Mouse (Mus musculus): ENCODE data around the gene Gm3250. TPM values are rescaled to one million over a fixed set of nuclear protein-coding genes. Genes with fewer than 3 reads are reported as not detected.
"Not testable (repeated sequence)": the region's sequence is repeated elsewhere in the genome, so short reads cannot be mapped to it uniquely, and the experiment has no call there.

The Gm3250 gene
- polyA plus RNA-seq, 1 experiment from 2014 or later, result not detected

DNA sequence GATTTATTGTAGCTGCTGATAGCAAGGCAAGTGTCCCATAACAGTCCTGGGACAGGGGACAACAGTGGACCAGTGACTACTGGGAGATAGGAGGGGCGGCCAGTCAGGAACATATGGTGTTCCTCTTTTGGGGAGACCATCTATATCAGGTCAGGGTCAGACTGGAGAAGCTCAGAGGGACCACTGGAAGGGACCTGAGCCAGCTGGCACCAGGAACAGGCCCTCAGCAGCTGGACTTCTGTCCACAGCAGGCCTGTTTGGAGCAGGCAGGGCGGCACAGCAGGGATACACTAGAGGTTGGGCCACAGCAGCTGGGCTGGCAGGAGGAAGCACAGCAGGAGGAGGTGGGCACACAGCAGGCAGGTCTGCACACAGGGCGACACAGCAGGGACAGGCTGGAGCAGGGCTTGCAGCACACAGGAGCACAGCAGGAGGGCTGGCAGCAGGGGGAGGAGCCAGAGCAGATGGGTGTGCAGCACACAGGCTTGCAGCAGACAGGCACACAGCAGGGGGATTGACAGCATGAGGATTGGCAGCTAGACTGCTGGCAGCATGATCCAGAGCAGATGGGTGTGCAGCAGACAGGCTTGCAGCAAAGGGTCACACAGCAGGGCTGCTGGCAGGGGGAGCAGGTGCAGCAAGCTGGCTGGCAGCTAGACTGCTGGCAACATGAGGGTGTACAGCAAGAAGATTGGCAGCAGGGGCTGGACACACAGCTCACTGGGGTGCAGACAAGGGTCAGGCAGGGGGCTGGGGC is 16.0 kb upstream of the Gm3250 start:
- not testable (repeated sequence) for H3K27me3 ChIP-seq (ENCODE audit: control insufficient read depth, insufficient read depth, low read length); H3K9ac ChIP-seq (ENCODE audit: low read depth, low read length); H3K9me3 ChIP-seq (ENCODE audit: control insufficient read depth, low read length); H3K36me3 ChIP-seq (ENCODE audit: control insufficient read depth, insufficient read depth, low read length); H3K4me3 ChIP-seq (ENCODE audit: low read depth, low read length); DNase-seq (ENCODE audit: low spot score); H3K4me2 ChIP-seq (replicated peaks; ENCODE audit: low read depth, low read length); H3K4me1 ChIP-seq (replicated peaks; ENCODE audit: control insufficient read depth, insufficient read depth, low read length)
- 39% methylated on average over 2 of the region's 3 CpGs for WGBS
- ATAC-seq (ENCODE audit: low FRiP score), result peak; percentile 17; the same call in 1 of the 2 replicates
- H3K27ac ChIP-seq (ENCODE audit: low read depth, low read length), result 0 out of 2 replicates have a peak overlapping the region, but pooled peaks have one; percentile 9

DNA sequence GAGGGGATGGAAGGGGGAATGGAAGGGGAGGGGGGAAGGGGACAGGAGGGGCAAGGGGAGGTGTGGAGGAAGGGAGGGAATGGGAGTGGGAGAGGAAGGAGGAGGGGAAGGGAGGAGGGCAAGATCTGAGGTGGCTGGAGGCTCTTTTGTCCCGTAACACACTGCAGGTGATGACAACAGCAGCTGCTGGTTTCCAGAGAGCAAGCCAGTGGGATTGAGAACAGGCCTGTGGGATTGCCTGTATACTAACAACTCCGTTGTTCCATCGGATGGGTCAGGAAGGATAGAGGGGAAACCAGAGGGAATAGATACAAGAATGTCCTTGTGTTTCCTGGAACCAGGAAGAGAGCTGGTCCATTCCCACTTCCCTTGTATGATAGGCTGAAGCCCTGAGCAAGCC is 15.3 kb upstream of the Gm3250 start:
- H3K27ac ChIP-seq (ENCODE audit: low read depth, low read length), result 0 out of 2 replicates have a peak overlapping the region, but pooled peaks have one; percentile 0
- H3K4me2 ChIP-seq (replicated peaks; ENCODE audit: low read depth, low read length), result no peak overlapping the region
- DNase-seq (ENCODE audit: low spot score) (no peak), ATAC-seq (ENCODE audit: low FRiP score) (no peak)
- H3K9ac ChIP-seq (ENCODE audit: low read depth, low read length), result no peak overlapping the region
- 14% methylated on average over 3 of the region's 3 CpGs for WGBS
- no peaks in the 10 kb centered on the region for H3K36me3 ChIP-seq (ENCODE audit: control insufficient read depth, insufficient read depth, low read length)
- no peaks in the 10 kb centered on the region for H3K27me3 ChIP-seq (ENCODE audit: control insufficient read depth, insufficient read depth, low read length)
- no peak overlapping the region for H3K4me3 ChIP-seq (ENCODE audit: low read depth, low read length)
- no peaks in the 10 kb centered on the region for H3K4me1 ChIP-seq (replicated peaks; ENCODE audit: control insufficient read depth, insufficient read depth, low read length)
- no peaks in the 10 kb centered on the region for H3K9me3 ChIP-seq (ENCODE audit: control insufficient read depth, low read length)

DNA sequence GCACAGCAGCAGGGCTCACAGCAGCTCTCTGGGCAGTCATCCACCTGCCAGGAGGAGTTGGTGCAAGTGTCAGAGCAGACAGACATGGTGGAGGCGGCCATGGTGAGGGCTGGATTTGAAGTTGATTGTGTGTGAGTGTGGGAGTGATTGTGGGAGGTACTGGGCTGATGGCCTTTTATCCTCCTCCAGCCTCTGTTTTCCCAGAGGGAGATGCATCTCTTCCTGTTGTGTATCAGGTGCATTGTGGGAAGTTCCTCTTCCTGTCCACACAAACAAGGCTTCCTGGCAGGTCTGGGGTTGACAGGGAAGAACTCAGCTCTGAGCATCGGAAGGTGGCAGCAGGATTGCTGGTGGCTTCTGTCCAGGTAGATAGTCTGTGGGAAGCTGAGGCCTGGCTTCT is 12.6 kb upstream of the Gm3250 start, which contains the start of gene Gm9639:
TSS of gene Gm9639 (minus strand) at position 101 of the 400 bp plus-strand sequence.
- Histone ChIP-seq H3K9ac (ENCODE audit: low read depth, low read length) (no peak within 1 kb of the TSS), H3K4me1 (replicated peaks; ENCODE audit: control insufficient read depth, insufficient read depth, low read length) (no peaks in the 10 kb centered on the region), H3K4me2 (replicated peaks; ENCODE audit: low read depth, low read length) (no peak within 1 kb of the TSS), H3K36me3 (ENCODE audit: control insufficient read depth, insufficient read depth, low read length) (no peaks in the 10 kb centered on the region), H3K4me3 (ENCODE audit: low read depth, low read length) (no peak within 1 kb of the TSS), H3K9me3 (ENCODE audit: control insufficient read depth, low read length) (no peaks in the 10 kb centered on the region), H3K27ac (ENCODE audit: low read depth, low read length) (no peak within 1 kb of the TSS), H3K27me3 (ENCODE audit: control insufficient read depth, insufficient read depth, low read length) (no peaks in the 10 kb centered on the region)
- DNase-seq (ENCODE audit: low spot score) (no peak), ATAC-seq (ENCODE audit: low FRiP score) (no peak)
- WGBS, result 59% methylated on average over 2 of the region's 2 CpGs

DNA sequence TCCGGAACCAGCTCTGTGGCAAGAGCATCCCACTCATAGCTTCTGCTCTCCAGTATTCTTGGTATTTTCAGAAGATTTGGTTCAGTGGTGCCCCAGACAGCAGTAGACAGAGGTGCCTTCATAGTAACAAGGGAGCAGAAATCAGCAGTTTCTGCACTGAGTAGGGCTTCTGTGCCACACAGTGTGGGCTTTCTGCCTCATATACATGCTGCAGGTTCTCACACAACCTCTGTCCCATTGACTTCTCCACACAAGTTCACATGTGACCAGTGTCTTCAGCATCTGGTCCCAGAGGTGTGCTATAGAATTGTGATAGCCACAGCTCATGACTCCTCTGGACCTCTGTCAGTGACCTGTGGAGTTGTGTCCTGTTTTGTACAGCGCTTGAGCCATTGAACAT is 6.3 kb upstream of the Gm3250 start:
- no peak overlapping the region for H3K27ac ChIP-seq (ENCODE audit: low read depth, low read length)
- no peak overlapping the region for H3K4me2 ChIP-seq (replicated peaks; ENCODE audit: low read depth, low read length)
- no peaks in the 10 kb centered on the region for H3K4me1 ChIP-seq (replicated peaks; ENCODE audit: control insufficient read depth, insufficient read depth, low read length)
- H3K27me3 ChIP-seq (ENCODE audit: control insufficient read depth, insufficient read depth, low read length), result no peaks in the 10 kb centered on the region
- DNase-seq (ENCODE audit: low spot score) (no peak), ATAC-seq (ENCODE audit: low FRiP score) (no peak)
- 89% methylated on average over 2 of the region's 2 CpGs for WGBS
- H3K4me3 ChIP-seq (ENCODE audit: low read depth, low read length), result no peak overlapping the region
- H3K9me3 ChIP-seq (ENCODE audit: control insufficient read depth, low read length), result no peaks in the 10 kb centered on the region
- H3K36me3 ChIP-seq (ENCODE audit: control insufficient read depth, insufficient read depth, low read length), result no peaks in the 10 kb centered on the region
- no peak overlapping the region for H3K9ac ChIP-seq (ENCODE audit: low read depth, low read length)

DNA sequence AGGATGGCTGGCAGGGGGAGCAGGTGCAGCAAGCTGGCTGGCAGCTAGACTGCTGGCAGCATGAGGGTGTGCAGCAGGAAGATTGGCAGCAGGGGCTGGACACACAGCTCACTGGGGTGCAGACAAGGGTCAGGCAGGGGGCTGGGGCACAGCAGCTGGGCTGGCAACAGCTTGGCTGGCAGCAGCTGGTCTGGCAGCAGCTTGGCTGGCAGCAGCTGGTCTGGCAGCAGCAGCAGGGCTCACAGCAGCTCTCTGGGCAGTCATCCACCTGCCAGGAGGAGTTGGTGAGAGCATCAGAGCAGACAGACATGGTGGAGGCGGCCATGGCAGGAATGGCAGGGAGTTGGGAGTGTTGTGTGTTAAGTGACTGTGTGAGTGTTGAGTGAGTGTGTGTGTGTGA is 5.5 kb upstream of the Gm3250 start, which contains the start of gene Gm7137:
TSS of gene Gm7137 (minus strand) at position 325 of the 400 bp plus-strand sequence.
- not testable (repeated sequence) for H3K9me3 ChIP-seq (ENCODE audit: control insufficient read depth, low read length); H3K27me3 ChIP-seq (ENCODE audit: control insufficient read depth, insufficient read depth, low read length); ATAC-seq (ENCODE audit: low FRiP score); H3K9ac ChIP-seq (ENCODE audit: low read depth, low read length); H3K4me2 ChIP-seq (replicated peaks; ENCODE audit: low read depth, low read length); H3K27ac ChIP-seq (ENCODE audit: low read depth, low read length); H3K4me1 ChIP-seq (replicated peaks; ENCODE audit: control insufficient read depth, insufficient read depth, low read length); H3K36me3 ChIP-seq (ENCODE audit: control insufficient read depth, insufficient read depth, low read length); H3K4me3 ChIP-seq (ENCODE audit: low read depth, low read length); DNase-seq (ENCODE audit: low spot score)
- no CpG with 5 or more reads among the region's 1 CpGs for WGBS

DNA sequence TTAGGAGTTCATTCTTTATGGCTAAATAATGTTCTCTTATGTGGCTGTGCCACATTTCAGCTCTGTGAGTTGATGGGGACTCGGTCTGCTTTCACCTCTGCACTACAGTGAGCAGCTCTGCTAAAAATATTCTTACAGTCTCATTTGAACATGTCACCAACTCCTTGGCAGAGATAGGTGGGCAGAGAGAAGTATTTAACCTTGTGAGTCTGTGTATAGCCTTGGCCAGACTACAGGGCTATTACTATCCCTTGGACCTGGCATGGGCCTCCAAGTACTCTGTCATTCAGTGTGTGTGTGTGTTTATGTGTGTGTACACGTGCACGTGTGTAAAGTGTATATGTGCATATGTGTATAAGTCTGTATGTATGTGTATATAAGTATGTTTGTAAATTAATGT is 1.1 kb upstream of the Gm3250 start:
- H3K4me2 ChIP-seq (replicated peaks; ENCODE audit: low read depth, low read length); H3K4me3 ChIP-seq (ENCODE audit: low read depth, low read length); ATAC-seq (ENCODE audit: low FRiP score); H3K9ac ChIP-seq (ENCODE audit: low read depth, low read length); H3K9me3 ChIP-seq (ENCODE audit: control insufficient read depth, low read length); H3K36me3 ChIP-seq (ENCODE audit: control insufficient read depth, insufficient read depth, low read length); H3K4me1 ChIP-seq (replicated peaks; ENCODE audit: control insufficient read depth, insufficient read depth, low read length); H3K27me3 ChIP-seq (ENCODE audit: control insufficient read depth, insufficient read depth, low read length); H3K27ac ChIP-seq (ENCODE audit: low read depth, low read length); DNase-seq (ENCODE audit: low spot score): not testable (repeated sequence)
- 82% methylated on average over 1 of the region's 3 CpGs for WGBS

DNA sequence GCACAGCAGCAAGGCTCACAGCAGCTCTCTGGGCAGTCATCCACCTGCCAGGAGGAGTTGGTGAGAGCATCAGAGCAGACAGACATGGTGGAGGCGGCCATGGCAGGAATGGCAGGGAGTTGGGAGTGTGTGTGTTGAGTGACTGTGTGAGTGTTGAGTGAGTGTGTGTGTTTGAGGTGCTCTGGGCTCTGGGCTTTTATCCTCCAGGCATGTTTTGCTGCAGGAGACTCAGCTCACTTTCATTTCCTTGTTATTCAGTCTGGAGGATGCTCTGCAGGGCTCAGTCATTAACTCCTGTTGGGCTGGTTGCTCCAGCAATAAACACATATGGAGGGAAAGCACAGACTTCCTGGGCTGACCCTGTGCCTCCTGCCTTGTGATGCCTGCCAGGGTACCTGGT is 5.5 kb downstream of the Gm3250 start, which contains the start of gene Gm7138:
TSS of gene Gm7138 (minus strand) at position 101 of the 400 bp plus-strand sequence.
- 50% methylated on average over 1 of the region's 1 CpGs for WGBS
- not testable (repeated sequence) for H3K27ac ChIP-seq (ENCODE audit: low read depth, low read length); H3K4me3 ChIP-seq (ENCODE audit: low read depth, low read length); H3K36me3 ChIP-seq (ENCODE audit: control insufficient read depth, insufficient read depth, low read length); ATAC-seq (ENCODE audit: low FRiP score); H3K4me1 ChIP-seq (replicated peaks; ENCODE audit: control insufficient read depth, insufficient read depth, low read length); H3K27me3 ChIP-seq (ENCODE audit: control insufficient read depth, insufficient read depth, low read length); DNase-seq (ENCODE audit: low spot score); H3K9me3 ChIP-seq (ENCODE audit: control insufficient read depth, low read length); H3K9ac ChIP-seq (ENCODE audit: low read depth, low read length); H3K4me2 ChIP-seq (replicated peaks; ENCODE audit: low read depth, low read length)

DNA sequence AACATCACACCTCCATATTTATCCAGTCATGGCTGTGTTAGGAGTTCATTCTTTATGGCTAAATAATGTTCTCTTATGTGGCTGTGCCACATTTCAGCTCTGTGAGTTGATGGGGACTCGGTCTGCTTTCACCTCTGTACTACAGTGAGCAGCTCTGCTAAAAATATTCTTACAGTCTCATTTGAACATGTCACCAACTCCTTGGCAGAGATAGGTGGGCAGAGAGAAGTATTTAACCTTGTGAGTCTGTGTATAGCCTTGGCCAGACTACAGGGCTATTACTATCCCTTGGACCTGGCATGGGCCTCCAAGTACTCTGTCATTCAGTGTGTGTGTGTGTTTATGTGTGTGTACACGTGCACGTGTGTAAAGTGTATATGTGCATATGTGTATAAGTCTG is 10.2 kb downstream of the Gm3250 start:
- H3K27ac ChIP-seq (ENCODE audit: low read depth, low read length); H3K4me2 ChIP-seq (replicated peaks; ENCODE audit: low read depth, low read length); DNase-seq (ENCODE audit: low spot score); H3K36me3 ChIP-seq (ENCODE audit: control insufficient read depth, insufficient read depth, low read length); H3K27me3 ChIP-seq (ENCODE audit: control insufficient read depth, insufficient read depth, low read length); H3K4me3 ChIP-seq (ENCODE audit: low read depth, low read length); ATAC-seq (ENCODE audit: low FRiP score); H3K4me1 ChIP-seq (replicated peaks; ENCODE audit: control insufficient read depth, insufficient read depth, low read length); H3K9me3 ChIP-seq (ENCODE audit: control insufficient read depth, low read length); H3K9ac ChIP-seq (ENCODE audit: low read depth, low read length): not testable (repeated sequence)
- 86% methylated on average over 1 of the region's 3 CpGs for WGBS

DNA sequence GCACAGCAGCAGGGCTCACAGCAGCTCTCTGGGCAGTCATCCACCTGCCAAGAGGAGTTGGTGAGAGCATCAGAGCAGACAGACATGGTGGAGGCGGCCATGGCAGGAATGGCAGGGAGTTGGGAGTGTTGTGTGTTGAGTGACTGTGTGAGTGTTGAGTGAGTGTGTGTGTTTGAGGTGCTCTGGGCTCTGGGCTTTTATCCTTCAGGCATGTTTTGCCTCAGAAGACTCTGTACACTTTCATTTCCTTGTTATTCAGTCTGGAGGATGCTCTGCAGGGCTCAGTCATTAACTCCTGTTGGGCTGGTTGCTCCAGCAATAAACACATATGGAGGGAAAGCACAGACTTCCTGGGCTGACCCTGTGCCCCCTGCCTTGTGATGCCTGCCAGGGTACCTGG is 11.1 kb downstream of the Gm3250 start, which contains the start of gene Gm3238:
TSS of gene Gm3238 (minus strand) at position 101 of the 400 bp plus-strand sequence.
- H3K4me2 ChIP-seq (replicated peaks; ENCODE audit: low read depth, low read length); H3K27me3 ChIP-seq (ENCODE audit: control insufficient read depth, insufficient read depth, low read length); H3K36me3 ChIP-seq (ENCODE audit: control insufficient read depth, insufficient read depth, low read length); H3K4me3 ChIP-seq (ENCODE audit: low read depth, low read length); H3K9ac ChIP-seq (ENCODE audit: low read depth, low read length); H3K27ac ChIP-seq (ENCODE audit: low read depth, low read length); ATAC-seq (ENCODE audit: low FRiP score); H3K9me3 ChIP-seq (ENCODE audit: control insufficient read depth, low read length); DNase-seq (ENCODE audit: low spot score); H3K4me1 ChIP-seq (replicated peaks; ENCODE audit: control insufficient read depth, insufficient read depth, low read length): not testable (repeated sequence)
- no CpG with 5 or more reads among the region's 1 CpGs for WGBS
